Comparison of ENCODE assay signal across 8 mouse cellular contexts in the genomic region with DNA sequence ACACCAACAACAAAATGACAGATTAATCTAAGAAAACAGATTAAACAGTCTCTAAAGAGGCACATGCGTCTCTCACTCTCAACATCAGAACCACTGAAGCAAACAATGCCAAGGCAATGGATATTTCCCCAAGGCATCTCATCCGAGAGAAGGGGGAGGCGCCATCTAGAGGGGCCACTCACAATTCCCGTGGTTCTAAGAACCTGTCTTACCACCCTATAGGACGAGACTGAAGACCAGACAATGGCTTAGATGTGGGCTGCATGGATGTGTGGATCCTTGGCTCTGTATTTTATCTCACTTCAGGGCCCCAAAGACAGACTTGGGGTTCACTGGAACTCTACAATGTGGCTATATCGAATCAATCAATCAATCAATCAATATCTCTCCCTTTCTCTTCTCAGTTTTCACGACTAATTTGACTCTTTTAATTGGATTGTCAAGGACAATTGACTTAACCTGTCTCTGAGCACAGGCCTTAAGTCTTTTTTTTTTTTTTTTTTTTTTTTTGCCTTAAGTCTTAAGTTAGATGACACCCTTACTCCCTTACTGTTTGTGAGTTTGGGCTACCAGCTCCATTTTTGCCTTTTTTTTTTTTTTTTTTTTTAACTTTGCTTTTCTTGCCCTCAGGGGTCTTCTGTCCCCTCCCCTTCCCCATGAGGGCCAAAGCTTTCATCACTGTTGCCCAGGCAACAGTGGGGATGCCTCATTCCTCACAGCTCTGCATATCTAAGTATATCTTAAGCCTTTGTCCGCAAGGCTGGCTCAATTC. TPM values are rescaled to one million over a fixed set of nuclear protein-coding genes. Genes with fewer than 3 reads are reported as not detected.
DNase-seq lines count a peak whose midpoint lies in the region; ATAC-seq and TF ChIP-seq lines count a peak whose summit lies in the region.

No protein-coding gene starts in this region.

- DNase-seq in heart, adult 2 months, result no peak
- no peak for DNase-seq in heart, adult 9 months (ENCODE audit: low spot score in 2 of 2)
- peak; percentile 71 for DNase-seq in forebrain, embryonic 11.5 days (ENCODE audit: low spot score)
- DNase-seq in thymus, postnatal 14 days, result no peak
- DNase-seq in cerebellum, adult 9-11 months, result no peak

- WGBS in heart, adult 2 months, result 46% methylated on average over 8 of the region's 8 CpGs
- 5% methylated on average over 8 of the region's 8 CpGs for WGBS in forebrain, embryonic 11.5 days
- WGBS in limb, embryonic 15.5 days, result 33% methylated on average over 8 of the region's 8 CpGs

- H3K9ac ChIP-seq in heart, adult 2 months (ENCODE audit: low read depth, low read length), result peak overlapping the region; percentile 58; the same call in 1 of the 2 replicates
- H3K9ac ChIP-seq in forebrain, embryonic 11.5 days (ENCODE audit: low read length), result peak overlapping the region; percentile 92; the same call in 1 of the 2 replicates
- no peak overlapping the region for H3K9ac ChIP-seq in limb, embryonic 15.5 days

- intact Hi-C loops in heart, adult 2 months (cut with DNase I), result loop anchor here (1.0 kb wide), 1 partner anchor 37 kb away; the partner anchor contains the start of gene Mrpl39

- H3K9me3 ChIP-seq in E14TG2a.4 (ENCODE audit: low read length), result no peaks in the 10 kb centered on the region
- H3K9me3 ChIP-seq in forebrain, embryonic 11.5 days (ENCODE audit: control insufficient read depth, low read length), result no peaks in the 10 kb centered on the region
- H3K9me3 ChIP-seq in limb, embryonic 15.5 days, result no peaks in the 10 kb centered on the region

- H3K4me3 ChIP-seq in heart, adult 2 months, result peak overlapping the region; percentile 90
- peak overlapping the region; percentile 96 for H3K4me3 ChIP-seq in E14TG2a.4 (replicated peaks; ENCODE audit: low read length)
- peak overlapping the region; percentile 68; the same call in 1 of the 2 replicates for H3K4me3 ChIP-seq in forebrain, embryonic 11.5 days (ENCODE audit: low read depth, low read length)
- no peak overlapping the region for H3K4me3 ChIP-seq in limb, embryonic 15.5 days

- TF ChIP-seq POLR2A in heart, adult 2 months (IDR thresholded peaks at IDR 0.05; ENCODE audit: insufficient read depth, low read depth, low read length), result no peak

- no peaks in the 10 kb centered on the region for H3K79me2 ChIP-seq in heart, adult 2 months (replicated peaks; ENCODE audit: control insufficient read depth, insufficient read depth, low read length)

- H3K4me2 ChIP-seq in forebrain, embryonic 11.5 days (ENCODE audit: low read depth, low read length, severe bottlenecking), result peak overlapping the region; percentile 71
- 0 out of 2 replicates have a peak overlapping the region, but pooled peaks have one; percentile 93 for H3K4me2 ChIP-seq in limb, embryonic 15.5 days

- H3K27ac ChIP-seq in heart, adult 2 months, result peak overlapping the region; percentile 90
- H3K27ac ChIP-seq in forebrain, embryonic 11.5 days (ENCODE audit: low read depth, low read length), result peak overlapping the region; percentile 98
- no peak overlapping the region for H3K27ac ChIP-seq in limb, embryonic 15.5 days

- TF ChIP-seq CTCF in heart, adult 2 months (IDR thresholded peaks at IDR 0.05), result peak; percentile 42
- TF ChIP-seq CTCF in E14TG2a.4 (conservative IDR thresholded peaks at IDR 0.05; ENCODE audit: low read length), result no peak; the same call in 1 of the 2 replicates

- H3K27me3 ChIP-seq in heart, adult 2 months (ENCODE audit: control insufficient read depth, insufficient read depth, low read length), result no peaks in the 10 kb centered on the region
- no peaks in the 10 kb centered on the region for H3K27me3 ChIP-seq in E14TG2a.4 (ENCODE audit: insufficient read depth, low read length)
- no peaks in the 10 kb centered on the region for H3K27me3 ChIP-seq in forebrain, embryonic 11.5 days (ENCODE audit: control insufficient read depth, insufficient read depth, low read length)
- H3K27me3 ChIP-seq in limb, embryonic 15.5 days, result peaks cover 18% of the 10 kb centered on the region

- ATAC-seq in forebrain, embryonic 11.5 days (replicated peaks; ENCODE audit: low FRiP score), result peak; percentile 77
- ATAC-seq in limb, embryonic 15.5 days (ENCODE audit: insufficient number of reproducible peaks, low FRiP score, low TSS enrichment, low read depth), result no peak
- no peak for ATAC-seq in CD4-positive, CD25-positive, alpha-beta regulatory T cell, adult 4 months

- H3K36me3 ChIP-seq in heart, adult 2 months (ENCODE audit: control insufficient read depth, insufficient read depth, low read length), result peaks cover 4% of the 10 kb centered on the region; the same call in 1 of the 2 replicates
- H3K36me3 ChIP-seq in E14TG2a.4 (ENCODE audit: insufficient read depth, low read length), result peaks cover 11% of the 10 kb centered on the region
- H3K36me3 ChIP-seq in forebrain, embryonic 11.5 days (ENCODE audit: control insufficient read depth, insufficient read depth, low read length), result no peaks in the 10 kb centered on the region
- H3K36me3 ChIP-seq in limb, embryonic 15.5 days, result no peaks in the 10 kb centered on the region

- TF ChIP-seq EP300 in heart, adult 2 months (IDR thresholded peaks at IDR 0.05; ENCODE audit: insufficient read depth, low read depth, low read length), result no peak

- peaks cover 3% of the 10 kb centered on the region for H3K4me1 ChIP-seq in heart, adult 2 months (ENCODE audit: control insufficient read depth, insufficient read depth, low read length)
- H3K4me1 ChIP-seq in E14TG2a.4 (replicated peaks; ENCODE audit: low read depth, low read length), result peaks cover 64% of the 10 kb centered on the region
- H3K4me1 ChIP-seq in forebrain, embryonic 11.5 days (replicated peaks; ENCODE audit: control insufficient read depth, insufficient read depth, low read length), result peaks cover 2% of the 10 kb centered on the region; the same call in 1 of the 2 replicates
- peaks cover 17% of the 10 kb centered on the region for H3K4me1 ChIP-seq in limb, embryonic 15.5 days

RNA-seq across cellular contexts. Expression of gene Jam2, which starts 1.2 kb away (rescaled TPM):
- 10 to 100 TPM; 77.9 to 81.0 TPM for total RNA-seq in heart, adult 2 months (2021)
- polyA plus RNA-seq in heart, adult 2 months (2012; rRNA removed), result 55.4 and 91.2 TPM in 2 replicates
- 51.5 and 54.0 TPM in 2 replicates for polyA plus RNA-seq in forebrain, embryonic 11.5 days (2014; fragmentation: Nextera tagmentation; extraction: Ambion mirVana)
- 13.8 and 15.6 TPM in 2 replicates for polyA plus RNA-seq in limb, embryonic 15.5 days (2015; fragmentation: Nextera tagmentation; extraction: Ambion mirVana)
- under 1 TPM; 0.19 to 0.43 TPM for polyA plus RNA-seq in CD4-positive, CD25-positive, alpha-beta regulatory T cell, adult 4 months (2017; shearing (Covaris generic))

RNA-seq across cellular contexts. Expression of gene Mrpl39, which starts 37.1 kb away (rescaled TPM):
- 10 to 100 TPM; 37.7 to 42.4 TPM for total RNA-seq in heart, adult 2 months (2021)
- 24.0 and 34.8 TPM in 2 replicates for polyA plus RNA-seq in heart, adult 2 months (2012; rRNA removed)
- polyA plus RNA-seq in forebrain, embryonic 11.5 days (2014; fragmentation: Nextera tagmentation; extraction: Ambion mirVana), result 52.2 and 54.2 TPM in 2 replicates
- polyA plus RNA-seq in limb, embryonic 15.5 days (2015; fragmentation: Nextera tagmentation; extraction: Ambion mirVana), result 39.2 and 40.3 TPM in 2 replicates
- polyA plus RNA-seq in CD4-positive, CD25-positive, alpha-beta regulatory T cell, adult 4 months (2017; shearing (Covaris generic)), result 10 to 100 TPM; 21.2 to 27.5 TPM

Comparison
In these comparisons a context has a peak if more than half of its experiments do, and no peak if none do; other contexts are left out.
1. RNA of gene Jam2, which starts 1.2 kb away (polyA plus RNA-seq): 55.4 to 91.2 TPM in heart, adult 2 months, 51.5 to 54.0 TPM in forebrain, embryonic 11.5 days and 13.8 to 15.6 TPM in limb, embryonic 15.5 days; 0.19 to 0.43 TPM in CD4-positive, CD25-positive, alpha-beta regulatory T cell, adult 4 months; every median in the first group is over 10 times any median in the second.